Mouse (Mus musculus): ENCODE data around the gene Tmem247.

Tmem247 gene

GRCm38 (mm10) chr17:86965121-86965520, 48.0 kb downstream of the Tmem247 start:
- no peak for DNase-seq

DNA sequence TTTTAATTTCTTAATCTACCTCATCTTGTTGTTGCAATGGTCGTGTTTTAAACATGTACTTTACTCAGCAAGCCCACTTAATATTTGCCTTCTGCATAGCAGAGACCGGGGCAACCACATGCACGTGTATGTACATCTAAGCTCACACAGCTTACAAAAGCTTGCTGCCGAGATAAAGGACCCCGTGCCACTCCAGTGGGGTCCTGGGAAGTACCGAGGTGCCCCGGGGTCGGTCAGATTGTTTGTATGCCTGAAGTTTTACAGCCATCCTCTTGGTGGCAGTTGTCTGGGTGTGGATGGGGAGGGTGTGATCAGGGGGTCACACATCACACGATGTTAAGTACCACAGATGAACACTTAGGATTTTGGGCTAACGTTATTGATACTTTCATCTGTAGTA, 48.9 kb downstream of the Tmem247 start:
- DNase-seq, result no peak

DNA sequence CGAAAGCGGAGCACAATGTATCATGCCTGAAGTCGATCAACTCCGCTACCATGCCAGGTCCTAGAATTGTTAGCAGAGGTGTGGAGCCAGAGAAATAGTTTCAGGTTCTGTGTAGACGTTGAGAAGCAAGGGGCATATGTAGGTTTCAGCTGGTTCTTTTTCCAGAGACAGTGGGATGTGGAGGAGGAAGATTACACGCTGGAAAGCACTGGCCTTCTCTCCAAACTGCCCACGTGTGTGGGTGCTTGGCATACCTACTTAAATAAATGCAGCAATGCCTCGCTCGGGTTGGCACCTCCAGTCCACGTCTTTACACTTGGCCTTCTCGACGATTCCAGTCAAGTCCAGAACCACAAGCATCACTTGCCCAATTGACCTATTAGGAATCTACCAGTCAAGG, 49.9 kb downstream of the Tmem247 start:
- no peak for DNase-seq

GRCm38 (mm10) chr17:86967536-86968525, 50.7 kb downstream of the Tmem247 start:
- DNase-seq, result no peak

DNA sequence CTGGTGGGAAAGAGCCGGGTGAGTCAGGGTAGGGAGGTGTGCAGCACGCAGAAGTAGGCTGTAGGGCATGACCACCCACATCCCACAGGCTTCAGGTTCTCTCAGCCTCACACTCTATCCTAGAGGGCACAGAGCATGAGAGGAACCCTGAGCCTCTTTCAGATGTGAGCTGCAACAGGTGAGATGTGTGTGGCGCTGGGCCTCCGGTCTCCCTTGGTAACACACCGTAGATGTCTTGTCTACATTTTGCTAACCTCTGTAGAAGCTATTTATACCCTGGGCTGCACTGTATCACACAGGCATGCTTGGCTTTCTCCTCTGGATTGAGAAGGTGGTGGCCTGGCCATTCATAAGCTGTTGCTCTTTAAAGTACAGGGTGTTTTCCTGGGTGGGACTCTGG, 51.4 kb downstream of the Tmem247 start:
- no peak for DNase-seq

DNA sequence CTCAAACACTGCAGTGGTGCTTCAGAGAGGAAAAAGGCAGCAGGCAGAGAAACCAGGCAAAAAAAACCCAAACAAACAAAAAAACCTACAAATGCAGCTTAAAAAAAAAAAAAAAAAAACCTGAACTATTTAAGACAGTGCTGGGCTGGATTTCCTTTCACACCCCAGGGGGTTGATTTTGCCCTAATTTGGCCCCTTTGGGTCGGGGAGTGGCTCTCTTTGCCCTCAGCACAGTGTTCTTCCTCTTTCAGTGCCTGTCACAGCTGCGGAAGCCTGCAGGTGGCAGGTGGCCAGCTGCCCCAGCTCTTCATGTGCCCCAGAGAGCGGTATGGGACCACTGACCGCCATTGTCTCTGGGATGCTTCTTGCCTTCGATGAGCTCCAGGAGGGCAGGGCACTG, 52.4 kb downstream of the Tmem247 start:
- DNase-seq, result no peak

DNA sequence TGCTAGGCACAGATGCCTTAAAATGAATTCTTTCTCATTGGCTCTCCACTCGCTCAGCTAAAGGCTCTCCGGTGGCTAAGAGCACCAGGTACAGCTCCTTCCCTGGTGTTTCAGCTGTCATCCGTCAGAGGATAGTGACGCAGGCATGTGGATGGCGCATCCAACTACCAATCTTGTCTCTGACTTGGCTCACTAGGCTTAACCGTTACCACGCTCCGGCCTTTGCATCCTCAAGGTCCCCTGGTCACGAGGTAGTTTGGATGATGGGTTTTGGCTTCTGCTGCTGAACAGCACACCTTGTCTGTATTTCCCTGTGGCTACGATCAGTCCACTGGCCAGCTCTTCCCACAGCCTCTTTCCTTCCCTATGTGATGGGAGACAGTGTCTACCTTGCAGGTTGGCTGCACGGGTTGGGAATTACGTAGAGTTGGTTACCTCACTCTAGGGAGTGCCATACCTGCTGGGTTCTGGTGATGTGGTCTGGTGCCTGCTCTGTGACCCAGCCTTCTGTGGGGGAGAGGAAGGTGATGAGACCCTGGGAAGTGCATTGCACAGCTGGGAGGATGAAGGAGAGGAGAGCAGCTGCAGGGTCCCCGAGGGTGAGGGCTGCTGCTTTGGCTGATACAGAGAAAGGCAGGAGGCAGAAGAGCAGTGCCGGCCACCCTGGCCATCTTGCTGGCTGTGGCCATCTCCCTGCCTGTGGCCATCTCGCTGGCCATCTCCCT, 53.0 kb downstream of the Tmem247 start:
- no peak for DNase-seq

- no peak for DNase-seq
Observed at GRCm38 (mm10) chr17:86971036-86971435, 53.9 kb downstream of the Tmem247 start.

GRCm38 (mm10) chr17:86971860-86972259, 54.7 kb downstream of the Tmem247 start:
- no peak for DNase-seq
